Mouse (Mus musculus) stomach, postnatal 0 days (tissue): ENCODE data around the gene Pou6f2.

ENCODE experiments used
- CTCF ChIP-seq: IDR thresholded peaks from 2 replicates; pipeline ENCODE4 v1.5.1; 2016; ENCODE audit warnings: antibody characterized with exemption, low read depth, mild to moderate bottlenecking, moderate library complexity
- EP300 ChIP-seq: optimal IDR thresholded peaks from 2 replicates; pipeline ENCODE3; 2016; ENCODE audit warnings: antibody characterized with exemption

DNA sequence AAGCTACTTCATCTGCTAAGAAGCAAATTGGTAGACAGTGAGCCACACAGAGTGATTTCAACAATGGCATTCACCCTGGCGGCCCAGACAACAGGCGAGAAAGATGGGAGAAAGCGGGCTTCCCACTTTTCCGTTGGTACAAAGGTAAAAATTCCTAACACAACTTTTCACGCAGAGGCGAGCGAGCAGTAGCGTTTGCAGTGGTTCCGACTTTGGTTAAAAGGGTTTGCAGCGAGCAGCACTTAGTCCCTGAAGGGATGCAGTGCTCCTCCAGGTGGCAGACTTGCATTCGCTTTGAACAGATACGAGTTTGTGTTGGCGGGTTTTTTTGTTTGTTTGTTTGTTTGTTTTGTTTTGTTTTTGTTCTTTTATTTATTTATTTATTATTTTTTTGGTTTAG, 273.1 kb downstream of the Pou6f2 start:
- peak; percentile 70 for TF ChIP-seq CTCF
- no peak for TF ChIP-seq EP300
